In genomic region chr17:23677236-23677679, GRCm38 (mm10) we compare ENCODE assay signal across 8 mouse cellular contexts. TPM values are rescaled to one million over a fixed set of nuclear protein-coding genes. Genes with fewer than 3 reads are reported as not detected.
DNase-seq lines count a peak whose midpoint lies in the region; ATAC-seq and TF ChIP-seq lines count a peak whose summit lies in the region.

Gene Tnfrsf12a (minus strand): TSS chr17:23677468.

- 0 out of 2 replicates have a peak, but pooled peaks cover 1% of the 10 kb centered on the region for H3K4me1 ChIP-seq in bone marrow, adult 2 months (ENCODE audit: control insufficient read depth, insufficient read depth, low read length)
- no peaks in the 10 kb centered on the region for H3K4me1 ChIP-seq in embryonic fibroblast, embryonic 13.5 days (ENCODE audit: control insufficient read depth, insufficient read depth, low read length)
- peaks cover 44% of the 10 kb centered on the region for H3K4me1 ChIP-seq in heart, embryonic 10.5 days
- peaks cover 81% of the 10 kb centered on the region for H3K4me1 ChIP-seq in kidney, embryonic 15.5 days
- H3K4me1 ChIP-seq in liver, embryonic 14.5 days (replicated peaks; ENCODE audit: control insufficient read depth in 2 of 2, insufficient read depth in 2 of 2, low read length in 1 of 2), result peaks cover 5 to 16% of the 10 kb centered on the region in 2 experiments
- peaks cover 56% of the 10 kb centered on the region for H3K4me1 ChIP-seq in stomach, embryonic 15.5 days

- peaks cover 50% of the 10 kb centered on the region for H3K79me2 ChIP-seq in C2C12 (ENCODE audit: control insufficient read depth, insufficient read depth)

- no peak for TF ChIP-seq CTCF in C2C12 (IDR thresholded peaks at IDR 0.05; ENCODE audit: control insufficient read depth, insufficient read depth, insufficient read length)
- no peak for TF ChIP-seq CTCF in bone marrow, adult 2 months (IDR thresholded peaks at IDR 0.05; ENCODE audit: control insufficient read depth, insufficient read depth, low read length)
- TF ChIP-seq CTCF in embryonic fibroblast, embryonic 13.5 days (IDR thresholded peaks at IDR 0.05; ENCODE audit: borderline replicate concordance, insufficient read depth, low read length), result no peak
- TF ChIP-seq CTCF in liver, embryonic 14.5 days (IDR thresholded peaks at IDR 0.05; ENCODE audit: low read depth), result no peak

- TF ChIP-seq POLR2A in bone marrow, adult 2 months (IDR thresholded peaks at IDR 0.05; ENCODE audit: borderline replicate concordance, control insufficient read depth, low read depth, low read length), result peak; percentile 86
- peak; percentile 99 for TF ChIP-seq POLR2A in embryonic fibroblast, embryonic 13.5 days (IDR thresholded peaks at IDR 0.05; ENCODE audit: low read depth, low read length)

- H3K36me3 ChIP-seq in C2C12 (ENCODE audit: control insufficient read depth, insufficient read depth), result peaks cover 36% of the 10 kb centered on the region
- peaks cover 3% of the 10 kb centered on the region; the same call in 1 of the 2 replicates for H3K36me3 ChIP-seq in heart, embryonic 10.5 days
- no peaks in the 10 kb centered on the region for H3K36me3 ChIP-seq in kidney, embryonic 15.5 days
- no peaks in the 10 kb centered on the region for H3K36me3 ChIP-seq in liver, embryonic 14.5 days (replicated peaks; ENCODE audit: control insufficient read depth, insufficient read depth, low read depth)
- H3K36me3 ChIP-seq in stomach, embryonic 15.5 days, result no peaks in the 10 kb centered on the region

- under 1% methylated on average over 34 of the region's 34 CpGs for WGBS in bone marrow, adult 2 months
- WGBS in heart, embryonic 10.5 days, result under 1% methylated on average over 34 of the region's 34 CpGs
- under 1% methylated on average over 34 of the region's 34 CpGs for WGBS in kidney, embryonic 15.5 days
- under 1% methylated on average over 34 of the region's 34 CpGs for WGBS in liver, embryonic 14.5 days (ENCODE audit: insufficient replicate concordance)
- WGBS in stomach, embryonic 15.5 days, result under 1% methylated on average over 34 of the region's 34 CpGs

- peak; percentile 95 for DNase-seq in heart, embryonic 10.5 days (ENCODE audit: low spot score)
- peak; percentile 50 to 63 (median 60) for DNase-seq in liver, embryonic 14.5 days (ENCODE audit: low read depth in 3 of 3, low spot score in 3 of 3)
- DNase-seq in neural tube, embryonic 10.5 days (ENCODE audit: extremely low spot score, low spot score), result peak; percentile 84

- peaks cover 30% of the 10 kb centered on the region for H3K79me3 ChIP-seq in C2C12 (ENCODE audit: low read depth)

- H3K9ac ChIP-seq in kidney, embryonic 15.5 days, result peak within 1 kb of the TSS; percentile 59
- peak within 1 kb of the TSS; percentile 33 for H3K9ac ChIP-seq in liver, embryonic 14.5 days (replicated peaks)
- H3K9ac ChIP-seq in stomach, embryonic 15.5 days, result peak within 1 kb of the TSS; percentile 44; the same call in 1 of the 2 replicates

- peak within 1 kb of the TSS; percentile 95 for H3ac ChIP-seq in C2C12 (ENCODE audit: control insufficient read depth, insufficient read length, low read depth)

- no peak within 1 kb of the TSS; the same call in 1 of the 2 replicates for H3K27ac ChIP-seq in bone marrow, adult 2 months (ENCODE audit: control insufficient read depth, insufficient read depth, low read depth, low read length, poor library complexity)
- H3K27ac ChIP-seq in embryonic fibroblast, embryonic 13.5 days (ENCODE audit: insufficient read depth, low read length), result peak within 1 kb of the TSS; percentile 98
- peak within 1 kb of the TSS; percentile 90 for H3K27ac ChIP-seq in heart, embryonic 10.5 days
- H3K27ac ChIP-seq in kidney, embryonic 15.5 days, result peak within 1 kb of the TSS; percentile 84
- H3K27ac ChIP-seq in liver, embryonic 14.5 days, result no peak within 1 kb of the TSS
- H3K27ac ChIP-seq in stomach, embryonic 15.5 days, result peak within 1 kb of the TSS; percentile 83

- H3K27me3 ChIP-seq in C2C12 (ENCODE audit: control insufficient read depth, insufficient read depth, insufficient read length), result no peaks in the 10 kb centered on the region
- peaks cover 51% of the 10 kb centered on the region for H3K27me3 ChIP-seq in heart, embryonic 10.5 days (ENCODE audit: insufficient read depth, poor library complexity, severe bottlenecking)
- H3K27me3 ChIP-seq in kidney, embryonic 15.5 days, result peaks cover 57% of the 10 kb centered on the region
- H3K27me3 ChIP-seq in liver, embryonic 14.5 days (ENCODE audit: control insufficient read depth, insufficient read depth, low read length), result peaks cover 53% of the 10 kb centered on the region
- H3K27me3 ChIP-seq in stomach, embryonic 15.5 days (replicated peaks), result peaks cover 26% of the 10 kb centered on the region

- H3K4me2 ChIP-seq in kidney, embryonic 15.5 days, result peak within 1 kb of the TSS; percentile 89
- H3K4me2 ChIP-seq in liver, embryonic 14.5 days (ENCODE audit: low read depth), result peak within 1 kb of the TSS; percentile 81
- peak within 1 kb of the TSS; percentile 96 for H3K4me2 ChIP-seq in stomach, embryonic 15.5 days

- H3K9me3 ChIP-seq in heart, embryonic 10.5 days, result no peaks in the 10 kb centered on the region
- no peaks in the 10 kb centered on the region for H3K9me3 ChIP-seq in kidney, embryonic 15.5 days (replicated peaks)
- H3K9me3 ChIP-seq in liver, embryonic 14.5 days (ENCODE audit: control insufficient read depth, low read length), result no peaks in the 10 kb centered on the region
- no peaks in the 10 kb centered on the region for H3K9me3 ChIP-seq in stomach, embryonic 15.5 days

- no peak for TF ChIP-seq EP300 in liver, embryonic 14.5 days (IDR thresholded peaks at IDR 0.05; ENCODE audit: low read depth)

- ATAC-seq in kidney, embryonic 15.5 days (replicated peaks; ENCODE audit: low FRiP score), result peak; percentile 51
- no peak for ATAC-seq in liver, embryonic 14.5 days (ENCODE audit: insufficient read depth)
- ATAC-seq in stomach, embryonic 15.5 days (ENCODE audit: insufficient read depth, low FRiP score, low read depth), result peak; percentile 54

- peak within 1 kb of the TSS; percentile 87 for H3K4me3 ChIP-seq in C2C12 (ENCODE audit: insufficient read depth, poor library complexity, severe bottlenecking)
- H3K4me3 ChIP-seq in bone marrow, adult 2 months (replicated peaks; ENCODE audit: control insufficient read depth, low read depth, low read length), result peak within 1 kb of the TSS; percentile 89
- H3K4me3 ChIP-seq in embryonic fibroblast, embryonic 13.5 days (ENCODE audit: insufficient read depth, low read length), result peak within 1 kb of the TSS; percentile 83
- peak within 1 kb of the TSS; percentile 72 for H3K4me3 ChIP-seq in heart, embryonic 10.5 days
- peak within 1 kb of the TSS; percentile 58 for H3K4me3 ChIP-seq in kidney, embryonic 15.5 days (replicated peaks)
- H3K4me3 ChIP-seq in liver, embryonic 14.5 days (ENCODE audit: insufficient read depth in 1 of 2, low read depth in 2 of 2, low read length in 2 of 2), result peak within 1 kb of the TSS; percentile 51 to 57
- peak within 1 kb of the TSS; percentile 69 for H3K4me3 ChIP-seq in stomach, embryonic 15.5 days (replicated peaks)

TF ChIP-seq in C2C12, 6 proteins besides CTCF, POLR2A, EP300 and RAD21:
- TF ChIP-seq MYOG (IDR thresholded peaks at IDR 0.05; ENCODE audit: control insufficient read depth, extremely low read depth, insufficient read length), result no peak
- no peak for TF ChIP-seq MYOD1 (IDR thresholded peaks at IDR 0.05; ENCODE audit: control insufficient read depth, insufficient read length, low read depth)
- no peak for TF ChIP-seq USF1 (IDR thresholded peaks at IDR 0.05; ENCODE audit: low read depth)
- TF ChIP-seq MAX (IDR thresholded peaks at IDR 0.05), result no peak
- no peak for TF ChIP-seq FOSL1 (IDR thresholded peaks at IDR 0.05; ENCODE audit: insufficient read depth, low read length, poor library complexity, severe bottlenecking)
- no peak for TF ChIP-seq CEBPB (IDR thresholded peaks at IDR 0.05; ENCODE audit: low read depth)

RNA-seq across cellular contexts. Expression of gene Tnfrsf12a, which starts in this region (rescaled TPM):
- polyA plus RNA-seq in C2C12 (2012; fragmentation: generic; extraction: Trizol), result 916 TPM
- polyA plus RNA-seq in bone marrow, adult 2 months (2011; ENCODE audit: insufficient read depth, insufficient read length, low replicate concordance, missing spikeins), result 18.0 TPM in 1 of 2 replicates, not detected in the other
- polyA plus RNA-seq in embryonic fibroblast, embryonic 13.5 days (2011; ENCODE audit: insufficient read length, low read depth, missing spikeins), result 126 and 221 TPM in 2 replicates
- 35.4 and 72.4 TPM in 2 replicates for polyA plus RNA-seq in heart, embryonic 10.5 days (2016; fragmentation: Nextera tagmentation; extraction: Ambion mirVana)
- polyA plus RNA-seq in kidney, embryonic 15.5 days (2015; fragmentation: Nextera tagmentation; extraction: Ambion mirVana), result 27.5 and 29.5 TPM in 2 replicates
- polyA plus RNA-seq in liver, embryonic 14.5 days (2012; rRNA removed), result 1.4 and 1.7 TPM in 2 replicates
- 3.0 and 3.9 TPM in 2 replicates for polyA plus RNA-seq in liver, embryonic 14.5 days (2014; fragmentation: Nextera tagmentation; extraction: Ambion mirVana)
- polyA plus RNA-seq in stomach, embryonic 15.5 days (2015; fragmentation: Nextera tagmentation; extraction: Ambion mirVana), result 23.8 and 25.4 TPM in 2 replicates

Comparison
In these comparisons a context has a peak if more than half of its experiments do, and no peak if none do; other contexts are left out.
1. H3K27ac ChIP-seq: peak in embryonic fibroblast, embryonic 13.5 days (single experiment), heart, embryonic 10.5 days (single experiment), kidney, embryonic 15.5 days (single experiment) and stomach, embryonic 15.5 days (single experiment); none in bone marrow, adult 2 months (single experiment) and liver, embryonic 14.5 days (single experiment).
2. Peak in every context shown above with its lines, with median percentiles within 50 percentile points of each other: H3K4me3 ChIP-seq, DNase-seq, H3K4me2 ChIP-seq and H3K9ac ChIP-seq.